Mouse (Mus musculus): ENCODE results near the gene Dcaf7.
A peak's percentile ranks its signal among the peaks of the same experiment; 100 is the strongest.

GRCm38 (mm10) chr11:106083708-106084701 is 47.3 kb downstream of the Dcaf7 start, which contains the start of gene Map3k3:
- peak; percentile 72; the same call in 1 of the 2 replicates for TF ChIP-seq CTCF (IDR thresholded peaks at IDR 0.05; ENCODE audit: borderline replicate concordance, insufficient read depth, low read length)
- peak; percentile 91 for TF ChIP-seq POLR2A (IDR thresholded peaks at IDR 0.05; ENCODE audit: low read depth, low read length)
